Mouse (Mus musculus) lung, adult 2 months (tissue): ENCODE data around the gene Prkce.
A peak's percentile ranks its signal among the peaks of the same experiment; 100 is the strongest.

Source experiments
- CTCF ChIP-seq: fragments of 200-500 bp; IDR thresholded peaks from 2 replicates; pipeline ENCODE4 v1.5.1; 2011; ENCODE audit warnings: mild to moderate bottlenecking, low read length, control low read depth; ENCODE audit not compliant: insufficient read depth
- POLR2A ChIP-seq: fragments of 200-500 bp; IDR thresholded peaks from 2 replicates; pipeline ENCODE4 v1.6.1; 2011; ENCODE audit warnings: low read depth, mild to moderate bottlenecking, control low read depth, low read length, borderline replicate concordance; ENCODE audit errors: extremely low read depth

DNA sequence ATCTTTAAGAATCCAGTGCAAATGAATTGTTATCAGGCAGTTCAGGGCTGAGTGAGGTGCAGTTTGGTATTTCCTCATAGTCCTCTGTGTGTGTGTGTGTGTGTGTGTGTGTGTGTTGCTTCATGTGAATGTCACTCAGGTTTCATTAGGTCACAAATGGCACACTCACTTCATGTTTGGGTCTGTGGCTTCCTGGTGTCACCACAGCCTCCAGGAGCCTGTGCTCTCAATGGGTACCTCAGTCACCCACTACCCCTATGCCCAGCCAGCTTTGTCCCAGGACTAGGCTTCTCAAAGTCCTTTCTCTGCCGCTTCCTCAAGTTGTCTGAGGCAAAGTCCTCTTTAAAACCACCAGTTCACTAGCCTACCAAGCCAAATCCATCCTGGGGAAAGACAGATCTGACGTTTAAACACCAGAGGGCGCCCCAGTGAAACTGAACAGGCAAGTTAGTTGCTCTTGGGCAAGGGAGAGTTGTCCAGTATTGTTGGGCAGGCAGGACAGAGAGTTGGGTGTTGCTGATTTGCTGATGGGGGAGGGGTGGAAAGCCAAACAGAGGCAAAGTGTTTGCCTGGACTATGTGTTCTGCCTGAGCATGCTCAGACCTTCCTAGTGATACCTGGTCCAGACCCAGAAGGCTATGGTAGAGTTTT, 316.6 kb downstream of the Prkce start:
- TF ChIP-seq POLR2A (no peak), CTCF (peak; percentile 63)
